Mouse (Mus musculus) heart, postnatal 4 days (tissue): ENCODE results near the gene Bmp4. TPM values are rescaled to one million over a fixed set of nuclear protein-coding genes. Genes with fewer than 3 reads are reported as not detected.

Experiments
- DNase-seq: peaks from one replicate; pipeline ENCODE4 v3.0.0; 2021
- total RNA-seq, 2 experiments: library from RNA; stranded (reverse); gene quantifications; 2 replicates each; pipeline ENCODE4 v1.2.3; 2021

Bmp4 gene
- total RNA-seq, 2 experiments from 2014 or later: 10.2 to 16.2 TPM

DNA sequence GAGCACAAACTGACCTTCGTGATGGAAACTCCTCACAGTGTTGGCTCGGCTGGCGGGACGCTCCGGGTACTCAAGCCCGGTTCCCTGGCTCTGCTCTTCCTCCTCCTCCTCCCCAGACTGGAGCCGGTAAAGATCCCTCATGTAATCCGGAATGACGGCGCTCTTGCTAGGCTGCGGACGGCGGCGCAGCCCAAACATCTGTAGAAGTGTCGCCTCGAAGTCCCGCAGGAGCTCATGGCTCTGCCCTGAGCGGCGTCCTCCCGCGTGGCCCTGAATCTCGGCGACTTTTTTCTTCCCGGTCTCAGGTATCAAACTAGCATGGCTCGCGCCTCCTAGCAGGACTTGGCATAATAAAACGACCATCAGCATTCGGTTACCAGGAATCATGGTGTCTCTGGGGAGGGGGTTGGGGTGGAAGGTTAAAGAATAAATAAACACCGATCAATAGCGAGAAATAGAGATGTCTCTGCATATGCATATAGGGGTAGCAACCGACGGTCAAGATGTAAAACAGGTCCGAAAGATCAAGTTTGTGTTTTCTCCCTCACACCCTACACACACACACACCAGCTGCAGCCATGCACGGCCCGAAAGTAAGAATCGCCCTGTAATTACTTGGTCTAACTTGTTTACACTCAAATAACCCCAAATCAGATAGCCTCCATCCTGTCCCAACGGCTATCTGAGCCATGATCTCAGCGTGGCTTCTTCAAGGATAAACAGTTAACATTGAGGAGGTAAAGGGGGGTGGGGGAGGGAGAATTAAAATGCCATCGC, 4.6 kb downstream of the Bmp4 start:
- DNase-seq: peak; percentile 21

DNA sequence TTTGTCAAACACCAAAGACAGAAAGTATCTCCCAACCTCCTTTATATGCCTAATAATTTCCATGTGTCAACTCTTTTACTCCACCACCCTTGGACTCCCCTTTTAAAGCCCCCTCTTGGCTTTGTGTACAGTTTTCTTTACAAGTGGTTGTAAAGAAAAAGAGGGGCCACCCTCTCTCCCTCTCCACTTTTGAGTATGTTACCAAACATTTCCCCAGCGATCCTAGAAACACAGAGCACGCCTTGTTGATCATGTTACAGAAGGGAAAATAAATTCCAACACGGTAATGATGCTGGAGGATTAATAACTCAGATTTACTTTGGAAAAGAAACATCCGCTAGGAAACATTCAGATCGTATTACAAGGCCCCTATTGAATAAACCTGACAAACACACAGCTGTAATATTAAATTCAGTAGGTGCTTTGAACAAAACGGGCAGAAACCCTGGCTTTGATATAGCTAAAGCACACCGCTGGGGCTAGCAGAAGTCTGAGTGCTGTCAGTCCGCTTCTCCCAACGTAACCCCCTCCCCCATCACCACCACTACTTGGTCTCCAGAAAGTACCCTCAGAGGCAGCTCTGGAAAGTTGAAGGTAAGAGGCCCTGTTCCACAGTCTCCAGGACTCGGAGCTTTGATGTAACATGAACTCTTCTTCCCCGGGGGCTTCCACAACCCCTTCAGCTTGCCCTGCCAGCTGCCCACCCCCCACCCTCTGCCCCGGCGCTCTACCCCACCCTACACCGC, 5.3 kb downstream of the Bmp4 start:
- no peak for DNase-seq

DNA sequence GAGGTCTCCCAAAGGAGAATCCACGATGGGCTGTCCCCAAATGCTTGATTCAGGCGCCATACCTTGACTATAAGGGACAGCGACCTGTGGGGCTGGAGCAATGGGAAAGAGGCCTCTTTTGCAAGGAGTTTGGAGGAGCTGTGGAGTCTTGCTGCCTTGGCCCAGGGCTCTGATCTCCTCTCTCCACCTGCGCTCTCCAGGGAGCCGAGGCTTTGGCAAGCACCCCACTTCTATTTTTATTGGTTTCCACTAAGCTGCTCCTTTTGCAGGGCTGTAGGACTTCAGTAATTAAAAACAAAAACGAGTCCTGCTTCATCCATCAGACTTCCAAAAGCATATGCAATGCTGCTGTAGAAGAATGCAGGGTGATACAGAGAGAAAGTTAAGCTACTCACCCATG, 9.0 kb downstream of the Bmp4 start:
- DNase-seq: peak; percentile 28

DNA sequence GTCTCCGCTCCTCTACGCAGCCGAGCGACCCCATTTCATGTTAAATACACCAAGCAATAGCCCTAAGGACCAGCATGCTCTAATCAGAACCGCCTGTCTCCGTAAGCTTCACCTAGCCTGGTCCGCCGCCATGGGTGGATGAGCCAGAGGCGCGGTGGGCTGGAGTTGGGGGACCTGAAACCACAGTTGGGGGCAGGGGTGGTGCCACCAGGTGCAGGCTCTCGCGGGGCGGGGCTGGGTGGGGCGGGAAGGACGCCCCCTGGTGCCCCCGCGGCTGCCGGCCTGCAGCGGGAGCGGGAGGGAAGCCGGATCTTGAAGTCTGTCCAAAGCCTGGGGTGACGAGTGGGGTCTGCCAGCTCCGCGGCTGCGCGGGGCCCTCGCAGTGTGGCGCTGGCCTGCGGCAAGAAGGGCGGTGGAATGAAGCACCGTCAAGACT, 10.2 kb downstream of the Bmp4 start:
- peak; percentile 47 for DNase-seq

DNA sequence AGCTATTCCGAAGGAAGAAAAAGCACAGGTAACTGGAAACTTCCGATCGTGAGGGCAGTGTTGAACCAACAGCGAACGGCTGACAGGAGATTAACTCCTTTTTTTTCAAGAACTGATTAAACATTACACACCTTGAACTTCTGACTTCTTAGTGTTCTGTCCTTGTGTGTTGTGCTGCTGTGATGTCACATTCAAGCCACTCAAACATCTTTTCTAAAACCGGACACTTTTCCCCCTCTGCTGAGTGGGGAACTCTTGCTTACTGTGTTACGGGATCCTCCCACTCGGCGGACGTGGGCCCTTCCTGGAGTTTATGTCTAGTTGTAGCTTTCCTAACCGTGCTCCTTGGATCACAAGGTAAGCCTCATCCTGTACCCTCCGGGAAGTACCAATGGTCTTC, 11.2 kb downstream of the Bmp4 start, which contains the start of gene Gm15217:
Gm15217 (plus strand) TSS at position 130 of the 400 bp plus-strand sequence.
- DNase-seq: no peak

DNA sequence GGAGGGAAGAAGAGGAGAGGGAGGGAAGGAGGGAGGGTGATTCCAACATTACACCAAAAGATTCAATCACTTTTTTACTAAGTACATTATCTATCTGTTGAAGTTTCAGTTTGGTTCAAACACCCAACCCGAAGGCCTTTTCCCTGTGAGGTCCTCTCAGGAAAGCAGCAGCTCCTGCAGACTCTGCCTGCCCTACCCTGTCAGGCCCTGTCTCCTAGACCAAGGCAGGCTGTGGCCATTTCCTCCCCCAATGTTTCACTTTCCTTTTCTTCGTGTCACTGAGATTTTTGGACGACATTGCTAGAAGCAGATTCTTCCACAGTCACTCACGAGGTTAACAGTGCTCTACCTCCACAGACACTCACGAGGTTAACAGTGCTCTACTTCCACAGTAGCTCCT, 14.7 kb downstream of the Bmp4 start:
- no peak for DNase-seq

DNA sequence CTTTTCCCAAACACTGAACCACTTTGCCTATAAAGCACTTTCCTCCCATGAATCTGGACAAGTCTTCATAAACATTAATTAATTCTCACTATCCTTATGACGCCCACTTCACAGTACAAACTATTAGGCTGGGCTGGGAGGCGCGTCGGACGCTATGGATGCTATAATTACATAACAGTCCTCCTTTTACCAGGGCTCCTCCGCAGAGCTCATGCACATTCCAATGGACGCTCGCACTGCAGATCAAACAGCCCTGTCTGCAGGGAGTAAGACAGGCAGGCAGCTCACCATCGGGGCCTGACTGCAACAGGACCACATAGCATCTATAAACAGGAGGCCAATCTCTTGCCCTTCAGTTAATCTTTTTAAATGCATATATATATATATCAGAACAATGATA, 18.0 kb downstream of the Bmp4 start:
- no peak for DNase-seq

DNA sequence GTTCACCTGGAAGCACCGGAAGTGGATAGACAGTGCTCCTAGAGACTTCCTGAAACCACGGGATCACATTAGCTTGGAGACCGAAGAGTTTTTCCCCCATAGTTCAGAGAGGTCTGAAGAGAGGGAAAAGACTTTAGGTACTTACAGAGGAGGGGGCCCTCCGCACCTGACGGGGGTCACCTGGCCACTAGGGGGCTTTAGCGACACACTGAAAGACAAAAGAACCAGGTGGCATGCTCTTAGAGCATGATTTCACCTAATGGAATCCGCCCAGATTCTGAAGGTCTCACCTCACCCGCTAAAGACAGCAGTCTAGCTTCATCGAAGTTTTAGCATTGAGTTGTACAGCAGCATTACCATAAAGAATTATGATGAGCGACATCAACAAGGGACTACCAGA, 27.3 kb downstream of the Bmp4 start:
- no peak for DNase-seq

DNA sequence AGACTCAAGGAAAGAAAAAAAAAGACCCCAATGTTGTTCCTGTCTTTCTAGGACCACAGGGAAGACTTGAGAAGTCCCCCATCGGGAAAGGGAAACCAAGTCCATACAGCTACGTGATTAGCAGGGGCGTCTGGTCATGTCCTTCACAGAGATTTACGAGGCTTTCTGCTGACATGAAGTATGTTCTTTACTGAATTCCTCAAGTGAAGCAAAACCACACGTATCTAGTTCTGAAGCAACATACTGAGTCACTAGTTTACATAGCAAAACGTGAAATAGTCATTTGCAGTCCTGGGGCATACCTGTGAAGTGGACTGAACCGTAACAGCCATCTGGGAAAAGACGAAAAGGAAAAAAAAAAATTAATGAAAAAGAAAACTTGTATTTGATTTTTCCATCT, 32.8 kb downstream of the Bmp4 start:
- DNase-seq: no peak

DNA sequence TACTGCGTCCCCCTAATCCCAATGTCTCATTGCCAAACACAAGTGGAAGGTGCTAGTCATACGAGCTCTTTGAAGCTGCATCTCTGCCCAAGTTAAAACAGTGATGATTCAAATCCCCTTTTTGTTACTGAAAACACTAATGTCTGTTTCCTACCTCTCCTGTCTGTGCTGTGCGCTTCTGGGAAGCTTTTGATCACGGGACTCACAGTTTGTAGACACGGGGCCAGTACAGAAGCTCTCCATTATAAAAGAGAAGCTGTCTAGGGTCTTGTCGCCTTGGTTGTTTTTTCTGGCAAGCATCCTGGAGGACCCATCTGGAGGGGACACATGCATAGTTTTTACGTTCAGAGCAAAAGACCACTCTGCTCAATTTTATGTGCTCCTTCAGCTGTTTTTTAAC, 33.2 kb downstream of the Bmp4 start:
- DNase-seq: no peak

DNA sequence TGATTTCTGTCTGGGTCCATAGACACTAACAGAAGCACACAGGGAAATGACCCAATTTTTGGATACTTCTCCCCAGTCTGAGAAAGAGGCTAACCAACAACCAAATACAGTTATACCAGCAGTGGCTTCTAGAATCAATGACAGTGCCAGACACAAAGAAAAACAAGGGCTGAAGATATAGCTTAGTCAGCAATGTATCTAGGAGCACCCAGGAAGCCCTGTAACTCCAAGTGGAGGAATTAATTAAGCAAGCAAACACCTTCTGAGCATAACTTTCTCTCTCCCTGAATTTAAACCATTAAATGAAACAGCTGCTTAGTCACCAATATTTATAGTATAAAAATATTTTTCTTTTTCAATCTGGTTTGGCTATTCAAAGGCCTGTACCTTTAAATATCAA, 45.7 kb downstream of the Bmp4 start:
- DNase-seq: no peak

DNA sequence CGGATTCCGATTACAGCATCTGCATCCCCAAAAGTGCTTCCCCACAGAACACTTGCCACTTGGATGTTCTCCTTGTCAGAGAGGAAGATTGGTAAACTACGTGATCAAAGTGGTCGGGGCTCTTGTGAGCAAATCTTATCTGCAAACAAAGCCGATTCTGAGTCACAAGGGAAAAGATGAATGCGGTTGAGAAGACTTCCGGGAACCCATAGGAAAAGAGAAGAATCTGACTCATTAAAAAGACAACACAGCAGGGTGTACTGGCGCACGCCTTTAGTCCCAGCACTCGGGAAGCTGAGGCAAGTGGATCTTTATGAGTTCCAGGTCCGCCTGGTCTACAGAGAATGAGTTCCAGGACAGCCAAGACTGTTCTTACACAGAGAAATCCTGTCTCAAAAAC, 51.7 kb downstream of the Bmp4 start:
- DNase-seq: no peak

Other genes with a start within 250 kb of the Bmp4 start
- gene Gm15217, start 11.3 kb downstream of the Bmp4 start, total RNA-seq: not detected